17 mouse cellular contexts compared by ENCODE assay signal in the genomic region with DNA sequence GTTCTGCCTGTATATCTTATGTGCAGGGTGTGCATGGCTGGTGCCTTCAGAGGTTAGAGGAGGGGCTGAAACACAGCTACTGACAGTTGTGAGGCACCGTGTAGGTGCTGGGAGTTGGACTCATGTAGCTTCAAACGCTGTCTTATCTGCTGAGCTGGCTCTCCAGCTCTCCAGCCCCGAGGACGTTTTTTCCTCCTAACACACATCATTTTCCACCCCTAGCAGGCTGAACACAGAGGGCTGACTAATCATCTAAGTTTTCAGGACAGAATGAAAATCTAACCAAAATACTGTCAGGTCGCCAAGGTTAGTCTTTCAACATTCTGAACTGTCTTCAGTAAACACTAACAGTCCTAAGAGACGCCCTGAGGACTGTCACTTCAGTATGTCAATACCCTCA. TPM values are rescaled to one million over a fixed set of nuclear protein-coding genes. Genes with fewer than 3 reads are reported as not detected.
DNase-seq lines count a peak whose midpoint lies in the region; ATAC-seq and TF ChIP-seq lines count a peak whose summit lies in the region.
"Had no signal": no experiment of that assay in that cellular context is flagged by ENCODE, and none has a peak within 500 bp of the region (broad histone marks: within the 10 kb centered on the region; RNA-seq: fewer than 3 reads in every experiment).

No protein-coding gene starts in this region.

- no peak overlapping the region for H3K4me3 ChIP-seq in heart, embryonic 11.5 days (ENCODE audit: low read depth, low read length)
- H3K4me3 ChIP-seq in megakaryocyte, embryonic 14.5 days (replicated peaks) = peak overlapping the region; percentile 64
- H3K4me3 ChIP-seq in liver, adult 2 months (ENCODE audit: insufficient read depth, low read depth, low read length) = no peak overlapping the region
- H3K4me3 ChIP-seq in stomach, embryonic 16.5 days (replicated peaks; ENCODE audit: low read length) = no peak overlapping the region
- H3K4me3 ChIP-seq: forebrain, embryonic 13.5 days; hindbrain, embryonic 13.5 days; layer of hippocampus, adult 2 months; lung, embryonic 15.5 days; midbrain, embryonic 13.5 days had no signal

- H3K27ac ChIP-seq in heart, embryonic 11.5 days (ENCODE audit: low read depth, low read length) = peak overlapping the region; percentile 63
- peak overlapping the region; percentile 73 for H3K27ac ChIP-seq in liver, adult 2 months (replicated peaks; ENCODE audit: insufficient read depth, low read depth, low read length)
- H3K27ac ChIP-seq in stomach, embryonic 16.5 days (ENCODE audit: low read length) = peak overlapping the region; percentile 31; the same call in 1 of the 2 replicates
- H3K27ac ChIP-seq: forebrain, embryonic 13.5 days; hindbrain, embryonic 13.5 days; layer of hippocampus, adult 2 months; lung, embryonic 15.5 days; midbrain, embryonic 13.5 days had no signal

- H3K79me2 ChIP-seq in liver, adult 2 months (ENCODE audit: control insufficient read depth, insufficient read depth, low read length) = peaks cover 53% of the 10 kb centered on the region

- no peaks in the 10 kb centered on the region for H3K27me3 ChIP-seq in heart, embryonic 11.5 days (ENCODE audit: control insufficient read depth, insufficient read depth, low read length)
- H3K27me3 ChIP-seq in megakaryocyte, embryonic 14.5 days (replicated peaks) = no peaks in the 10 kb centered on the region
- no peaks in the 10 kb centered on the region for H3K27me3 ChIP-seq in liver, adult 2 months (ENCODE audit: control insufficient read depth, insufficient read depth, low read length)
- H3K27me3 ChIP-seq in stomach, embryonic 16.5 days (ENCODE audit: control insufficient read depth, insufficient read depth, low read length) = no peaks in the 10 kb centered on the region
- H3K27me3 ChIP-seq: forebrain, embryonic 13.5 days; hindbrain, embryonic 13.5 days; lung, embryonic 15.5 days; midbrain, embryonic 13.5 days had no signal

- peaks cover 36% of the 10 kb centered on the region for H3K4me1 ChIP-seq in heart, embryonic 11.5 days (ENCODE audit: control insufficient read depth, insufficient read depth, low read length)
- peaks cover 70% of the 10 kb centered on the region for H3K4me1 ChIP-seq in megakaryocyte, embryonic 14.5 days
- peaks cover 34% of the 10 kb centered on the region for H3K4me1 ChIP-seq in liver, adult 2 months (ENCODE audit: control insufficient read depth, insufficient read depth, low read length)
- H3K4me1 ChIP-seq in stomach, embryonic 16.5 days (ENCODE audit: control insufficient read depth, insufficient read depth, low read length) = peaks cover 11% of the 10 kb centered on the region

- TF ChIP-seq CTCF in liver, adult 2 months (IDR thresholded peaks at IDR 0.05; ENCODE audit: low read depth, low read length) = no peak

- no peak for TF ChIP-seq POLR2A in liver, adult 2 months (IDR thresholded peaks at IDR 0.05; ENCODE audit: extremely low read depth, insufficient read depth, low read length)

- H3K36me3 ChIP-seq in heart, embryonic 11.5 days (ENCODE audit: control insufficient read depth, insufficient read depth, low read length) = peaks cover 16% of the 10 kb centered on the region
- H3K36me3 ChIP-seq in megakaryocyte, embryonic 14.5 days (replicated peaks; ENCODE audit: low read length) = peaks cover 54% of the 10 kb centered on the region
- H3K36me3 ChIP-seq in liver, adult 2 months (ENCODE audit: control insufficient read depth, insufficient read depth, low read length) = peaks cover 14% of the 10 kb centered on the region
- peaks cover 16% of the 10 kb centered on the region for H3K36me3 ChIP-seq in stomach, embryonic 16.5 days (ENCODE audit: control insufficient read depth, insufficient read depth, low read length)

- intact Hi-C loops in left cerebral cortex, postnatal 25 days (cut with DNase I) = no loop called here

- no peak for ATAC-seq in heart, embryonic 11.5 days (replicated peaks; ENCODE audit: insufficient number of reproducible peaks, low FRiP score, low TSS enrichment)
- no peak for ATAC-seq in megakaryocyte, adult 5-6 weeks (ENCODE audit: poor library complexity, severe bottlenecking)
- ATAC-seq in stomach, embryonic 16.5 days (ENCODE audit: insufficient read depth, low FRiP score) = no peak
- ATAC-seq in erythroid progenitor cell, adult 5-6 weeks (replicated peaks; ENCODE audit: low FRiP score, poor library complexity, severe bottlenecking) = no peak
- ATAC-seq: CD4-positive, CD25-positive, alpha-beta regulatory T cell, adult 4 months; forebrain, embryonic 13.5 days; midbrain, embryonic 13.5 days had no signal

- no peak overlapping the region for H3K9ac ChIP-seq in heart, embryonic 11.5 days (ENCODE audit: low read depth, low read length)
- H3K9ac ChIP-seq in liver, adult 2 months (ENCODE audit: low read depth, low read length) = peak overlapping the region; percentile 2; the same call in 1 of the 2 replicates
- H3K9ac ChIP-seq in stomach, embryonic 16.5 days (ENCODE audit: low read length) = peak overlapping the region; percentile 10; the same call in 1 of the 2 replicates
- H3K9ac ChIP-seq: forebrain, embryonic 13.5 days; hindbrain, embryonic 13.5 days; lung, embryonic 15.5 days; midbrain, embryonic 13.5 days had no signal

- H3K4me2 ChIP-seq in heart, embryonic 11.5 days = peak overlapping the region; percentile 16; the same call in 1 of the 2 replicates
- H3K4me2 ChIP-seq in stomach, embryonic 16.5 days (ENCODE audit: low read depth, low read length) = no peak overlapping the region
- H3K4me2 ChIP-seq: forebrain, embryonic 13.5 days; hindbrain, embryonic 13.5 days; lung, embryonic 15.5 days; midbrain, embryonic 13.5 days had no signal

- 14% methylated on average over 6 of the region's 6 CpGs for WGBS in heart, embryonic 11.5 days (ENCODE audit: insufficient replicate concordance)
- WGBS in liver, adult 2 months = 9% methylated on average over 6 of the region's 6 CpGs
- 40% methylated on average over 6 of the region's 6 CpGs for WGBS in stomach, embryonic 16.5 days

- no peak for DNase-seq in heart, postnatal 4 days
- peak; percentile 83 for DNase-seq in liver, adult 2 months (ENCODE audit: extremely low read depth, low read depth, low spot score)
- no peak for DNase-seq in left cerebral cortex, postnatal 25 days (ENCODE audit: low spot score in 2 of 2)
- DNase-seq: cerebellum, adult 8-10 months; gastrocnemius, postnatal 10 days; kidney, adult 18-20 months had no signal

- no peaks in the 10 kb centered on the region for H3K9me3 ChIP-seq in heart, embryonic 11.5 days (replicated peaks; ENCODE audit: control insufficient read depth, low read length)
- no peaks in the 10 kb centered on the region for H3K9me3 ChIP-seq in megakaryocyte, embryonic 14.5 days
- no peaks in the 10 kb centered on the region for H3K9me3 ChIP-seq in stomach, embryonic 16.5 days (replicated peaks; ENCODE audit: control insufficient read depth, low read length)
- H3K9me3 ChIP-seq: forebrain, embryonic 13.5 days; hindbrain, embryonic 13.5 days; lung, embryonic 15.5 days; midbrain, embryonic 13.5 days had no signal

RNA-seq across cellular contexts. Expression of gene Spen, which starts 13.7 kb away (rescaled TPM):
- 7.5 TPM in 2 replicates for polyA plus RNA-seq in heart, embryonic 11.5 days (2014; fragmentation: Nextera tagmentation; extraction: Ambion mirVana)
- 10 to 100 TPM; 33.7 to 34.9 TPM for total RNA-seq in heart, postnatal 4 days (2021)
- polyA plus RNA-seq in megakaryocyte, embryonic 14.5 days (2012; ENCODE audit: insufficient read depth, low replicate concordance) = 101 and 202 TPM in 2 replicates
- total RNA-seq in megakaryocyte, adult 5-6 weeks (2015) = 30.4 and 34.2 TPM in 2 replicates
- 28.7 and 39.3 TPM in 2 replicates for total RNA-seq in megakaryocyte, adult 5-6 weeks (2017)
- 8.1 and 9.1 TPM in 2 replicates for total RNA-seq in liver, adult 2 months (2014; rRNA removed)
- polyA plus RNA-seq in liver, adult 2 months (2012; rRNA removed) = 5.9 and 7.5 TPM in 2 replicates
- polyA plus RNA-seq in stomach, embryonic 16.5 days (2015; fragmentation: Nextera tagmentation; extraction: Ambion mirVana) = 6.2 and 7.2 TPM in 2 replicates
- 10 to 100 TPM; 54.6 to 60.6 TPM for total RNA-seq in left cerebral cortex, postnatal 25 days (2021)
- total RNA-seq in erythroid progenitor cell, adult 5-6 weeks (2015; ENCODE audit: low replicate concordance) = 72.9 and 77.1 TPM in 2 replicates
- total RNA-seq in erythroid progenitor cell, adult 5-6 weeks (2017; ENCODE audit: low replicate concordance) = 132 and 139 TPM in 2 replicates
